Mouse (Mus musculus): ENCODE data around the gene Clic6. TPM values are rescaled to one million over a fixed set of nuclear protein-coding genes. Genes with fewer than 3 reads are reported as not detected.

Clic6 gene
- polyA plus RNA-seq, 1 experiment: 6.8 TPM

DNA sequence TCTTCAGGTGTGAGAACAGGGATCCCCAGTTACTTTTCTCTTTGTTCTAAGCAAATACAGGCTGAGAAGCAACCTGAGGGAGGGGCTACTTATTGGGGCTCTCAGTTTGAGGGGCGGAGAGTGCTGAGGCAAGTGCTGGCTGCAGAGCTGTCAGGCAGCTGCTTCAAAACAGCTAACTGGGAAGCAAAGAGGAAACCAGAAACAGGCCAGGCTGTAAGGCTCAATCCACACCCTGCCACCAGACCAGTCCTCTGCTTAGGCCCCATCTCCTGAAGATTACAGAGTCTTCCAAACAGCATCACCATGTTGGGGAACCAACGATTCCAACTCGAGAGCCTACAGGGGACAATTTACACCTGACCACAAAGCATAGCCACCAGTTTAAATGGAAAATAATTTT lies 12.6 kb upstream of the Clic6 start:
- Histone ChIP-seq H3K27ac (ENCODE audit: insufficient read depth, low read length) (peak overlapping the region; percentile 13; the same call in 1 of the 2 replicates), H3K9ac (ENCODE audit: low read depth, poor library complexity, severe bottlenecking) (no peak overlapping the region), H3K36me3 (ENCODE audit: control insufficient read depth, insufficient read depth, low read length, poor library complexity, severe bottlenecking) (no peaks in the 10 kb centered on the region), H3K27me3 (ENCODE audit: control insufficient read depth, insufficient read depth, low read length, poor library complexity, severe bottlenecking) (no peaks in the 10 kb centered on the region), H3K4me1 (ENCODE audit: control insufficient read depth, insufficient read depth, low read length) (peaks cover 6% of the 10 kb centered on the region), H3K9me3 (replicated peaks; ENCODE audit: control insufficient read depth, insufficient read depth, low read length, poor library complexity, severe bottlenecking) (no peaks in the 10 kb centered on the region), H3K4me3 (ENCODE audit: low read depth, low read length) (no peak overlapping the region)
- no peak for TF ChIP-seq POLR2A (IDR thresholded peaks at IDR 0.05; ENCODE audit: insufficient read depth, low read length)
- no peak for TF ChIP-seq EP300 (IDR thresholded peaks at IDR 0.05; ENCODE audit: insufficient read depth, low read depth, low read length)
- no peak for TF ChIP-seq CTCF (IDR thresholded peaks at IDR 0.05; ENCODE audit: low read depth, low read length)

DNA sequence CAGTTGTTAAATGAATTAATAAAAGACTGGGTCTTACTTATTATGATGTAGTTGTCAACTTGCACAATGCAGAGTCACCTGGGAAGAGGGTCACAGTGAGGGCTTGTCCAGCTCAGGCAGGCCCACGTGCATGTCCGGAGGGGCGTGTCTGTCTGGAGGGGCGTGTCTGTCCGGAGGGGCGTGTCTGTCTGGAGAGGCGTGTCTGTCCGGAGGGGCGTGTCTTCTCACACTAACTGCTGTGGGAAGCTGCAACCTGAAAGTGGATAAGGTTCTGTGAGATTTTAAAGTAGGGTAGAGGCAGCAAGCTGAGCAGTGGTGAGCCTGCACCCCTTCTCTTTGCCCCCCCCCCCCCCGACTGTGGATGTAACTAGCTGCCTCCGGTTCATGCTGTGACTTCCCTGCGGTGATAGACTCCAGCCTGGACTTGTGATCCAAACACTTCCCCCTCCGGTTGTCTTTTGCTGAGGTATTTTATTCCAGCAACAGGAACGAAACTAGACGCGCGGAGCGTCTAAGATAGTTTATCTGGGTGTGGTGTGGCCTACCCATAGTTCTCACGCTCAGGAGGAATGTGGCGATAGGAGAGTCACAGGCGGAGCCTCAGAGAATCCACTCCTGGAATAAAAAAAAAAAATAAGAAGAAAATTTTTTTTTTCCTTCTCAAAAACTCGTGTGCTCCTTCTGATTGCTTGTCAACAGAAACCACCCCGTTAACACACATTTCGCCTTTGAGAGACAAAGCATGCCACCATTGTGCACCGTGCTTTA lies 10.3 kb upstream of the Clic6 start:
- Histone ChIP-seq H3K36me3 (ENCODE audit: control insufficient read depth, insufficient read depth, low read length, poor library complexity, severe bottlenecking) (no peaks in the 10 kb centered on the region), H3K27ac (ENCODE audit: insufficient read depth, low read length) (peak overlapping the region; percentile 55), H3K4me3 (ENCODE audit: low read depth, low read length) (peak overlapping the region; percentile 45; the same call in 1 of the 2 replicates), H3K9ac (ENCODE audit: low read depth, poor library complexity, severe bottlenecking) (peak overlapping the region; percentile 53; the same call in 1 of the 2 replicates), H3K27me3 (ENCODE audit: control insufficient read depth, insufficient read depth, low read length, poor library complexity, severe bottlenecking) (no peaks in the 10 kb centered on the region), H3K9me3 (replicated peaks; ENCODE audit: control insufficient read depth, insufficient read depth, low read length, poor library complexity, severe bottlenecking) (no peaks in the 10 kb centered on the region), H3K4me1 (ENCODE audit: control insufficient read depth, insufficient read depth, low read length) (peaks cover 3% of the 10 kb centered on the region)
- TF ChIP-seq CTCF (IDR thresholded peaks at IDR 0.05; ENCODE audit: low read depth, low read length) (no peak), EP300 (IDR thresholded peaks at IDR 0.05; ENCODE audit: insufficient read depth, low read depth, low read length) (peak; percentile 59; the same call in 1 of the 2 replicates)

DNA sequence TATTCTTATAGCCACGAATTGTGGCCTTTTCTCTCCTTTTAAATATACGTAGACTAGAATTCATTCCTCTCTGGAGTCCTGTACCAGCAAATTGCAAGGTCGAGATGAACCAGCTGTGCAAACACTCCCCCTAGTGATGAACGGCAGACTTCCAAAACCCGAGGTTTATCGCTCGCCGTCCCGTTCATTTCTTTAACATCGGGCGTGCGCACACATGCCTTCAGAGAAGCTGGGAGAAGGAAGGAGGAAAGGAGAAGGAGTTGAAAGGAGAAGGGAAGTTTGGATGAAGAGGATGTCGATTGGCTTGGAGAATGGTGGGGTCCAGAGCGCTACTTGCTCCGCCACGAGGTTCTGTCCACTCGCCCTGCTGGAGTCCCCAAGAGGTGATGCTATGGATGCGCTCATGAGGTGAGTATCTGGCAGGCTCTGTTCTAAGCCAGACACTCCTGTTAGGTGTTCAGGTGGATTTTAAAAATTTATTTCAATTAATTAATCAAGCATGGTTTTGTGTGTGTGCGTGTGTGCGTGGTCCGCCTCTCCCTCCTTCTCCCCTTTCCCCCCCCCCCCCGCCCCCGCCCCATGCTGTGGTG lies 6.9 kb upstream of the Clic6 start:
- Histone ChIP-seq H3K4me3 (ENCODE audit: low read depth, low read length) (peak overlapping the region; percentile 36), H3K36me3 (ENCODE audit: control insufficient read depth, insufficient read depth, low read length, poor library complexity, severe bottlenecking) (no peaks in the 10 kb centered on the region), H3K4me1 (ENCODE audit: control insufficient read depth, insufficient read depth, low read length) (no peaks in the 10 kb centered on the region), H3K27me3 (ENCODE audit: control insufficient read depth, insufficient read depth, low read length, poor library complexity, severe bottlenecking) (no peaks in the 10 kb centered on the region), H3K27ac (ENCODE audit: insufficient read depth, low read length) (no peak overlapping the region), H3K9ac (ENCODE audit: low read depth, poor library complexity, severe bottlenecking) (no peak overlapping the region; the same call in 1 of the 2 replicates), H3K9me3 (replicated peaks; ENCODE audit: control insufficient read depth, insufficient read depth, low read length, poor library complexity, severe bottlenecking) (no peaks in the 10 kb centered on the region)
- TF ChIP-seq EP300 (IDR thresholded peaks at IDR 0.05; ENCODE audit: insufficient read depth, low read depth, low read length) (no peak), CTCF (IDR thresholded peaks at IDR 0.05; ENCODE audit: low read depth, low read length) (peak; percentile 62)

GRCm38 (mm10) chr16:92487086-92487485 lies 1.6 kb downstream of the Clic6 start:
- Histone ChIP-seq H3K36me3 (ENCODE audit: control insufficient read depth, insufficient read depth, low read length, poor library complexity, severe bottlenecking) (no peaks in the 10 kb centered on the region), H3K27ac (ENCODE audit: insufficient read depth, low read length) (no peak overlapping the region), H3K9me3 (replicated peaks; ENCODE audit: control insufficient read depth, insufficient read depth, low read length, poor library complexity, severe bottlenecking) (no peaks in the 10 kb centered on the region), H3K27me3 (ENCODE audit: control insufficient read depth, insufficient read depth, low read length, poor library complexity, severe bottlenecking) (no peaks in the 10 kb centered on the region), H3K4me3 (ENCODE audit: low read depth, low read length) (no peak overlapping the region), H3K4me1 (ENCODE audit: control insufficient read depth, insufficient read depth, low read length) (no peaks in the 10 kb centered on the region), H3K9ac (ENCODE audit: low read depth, poor library complexity, severe bottlenecking) (no peak overlapping the region)
- no peak for TF ChIP-seq POLR2A (IDR thresholded peaks at IDR 0.05; ENCODE audit: insufficient read depth, low read length)
- TF ChIP-seq EP300 (IDR thresholded peaks at IDR 0.05; ENCODE audit: insufficient read depth, low read depth, low read length): no peak
- no peak for TF ChIP-seq CTCF (IDR thresholded peaks at IDR 0.05; ENCODE audit: low read depth, low read length)

GRCm38 (mm10) chr16:92487489-92487888 lies 2.0 kb downstream of the Clic6 start:
- Histone ChIP-seq H3K27me3 (ENCODE audit: control insufficient read depth, insufficient read depth, low read length, poor library complexity, severe bottlenecking) (no peaks in the 10 kb centered on the region), H3K4me3 (ENCODE audit: low read depth, low read length) (no peak overlapping the region), H3K9me3 (replicated peaks; ENCODE audit: control insufficient read depth, insufficient read depth, low read length, poor library complexity, severe bottlenecking) (no peaks in the 10 kb centered on the region), H3K9ac (ENCODE audit: low read depth, poor library complexity, severe bottlenecking) (no peak overlapping the region), H3K27ac (ENCODE audit: insufficient read depth, low read length) (no peak overlapping the region), H3K4me1 (ENCODE audit: control insufficient read depth, insufficient read depth, low read length) (no peaks in the 10 kb centered on the region), H3K36me3 (ENCODE audit: control insufficient read depth, insufficient read depth, low read length, poor library complexity, severe bottlenecking) (no peaks in the 10 kb centered on the region)
- no peak for TF ChIP-seq EP300 (IDR thresholded peaks at IDR 0.05; ENCODE audit: insufficient read depth, low read depth, low read length)
- peak; percentile 25 for TF ChIP-seq CTCF (IDR thresholded peaks at IDR 0.05; ENCODE audit: low read depth, low read length)

DNA sequence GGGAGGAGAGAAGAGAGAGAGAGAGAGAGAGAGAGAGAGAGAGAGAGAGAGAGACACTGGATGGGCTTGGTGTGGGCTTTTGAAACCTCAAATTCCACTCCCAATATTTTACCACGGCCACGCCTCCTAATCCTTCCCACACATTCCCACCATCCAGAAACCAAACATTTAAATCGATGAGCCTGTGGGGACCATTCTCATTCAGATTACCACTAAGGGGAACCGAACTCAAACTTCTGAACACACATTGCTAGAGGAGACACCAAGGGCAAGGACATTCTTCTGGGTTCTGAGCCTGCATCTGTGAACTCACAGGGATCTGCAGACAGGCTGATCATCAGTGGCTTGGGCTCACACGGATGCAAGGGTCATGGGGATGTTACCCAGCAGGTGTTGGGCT lies 2.9 kb downstream of the Clic6 start:
- Histone ChIP-seq H3K9ac (ENCODE audit: low read depth, poor library complexity, severe bottlenecking) (no peak overlapping the region), H3K4me1 (ENCODE audit: control insufficient read depth, insufficient read depth, low read length) (no peaks in the 10 kb centered on the region), H3K9me3 (replicated peaks; ENCODE audit: control insufficient read depth, insufficient read depth, low read length, poor library complexity, severe bottlenecking) (no peaks in the 10 kb centered on the region), H3K27ac (ENCODE audit: insufficient read depth, low read length) (no peak overlapping the region), H3K4me3 (ENCODE audit: low read depth, low read length) (no peak overlapping the region), H3K36me3 (ENCODE audit: control insufficient read depth, insufficient read depth, low read length, poor library complexity, severe bottlenecking) (no peaks in the 10 kb centered on the region), H3K27me3 (ENCODE audit: control insufficient read depth, insufficient read depth, low read length, poor library complexity, severe bottlenecking) (no peaks in the 10 kb centered on the region)
- TF ChIP-seq CTCF (IDR thresholded peaks at IDR 0.05; ENCODE audit: low read depth, low read length) (no peak), EP300 (IDR thresholded peaks at IDR 0.05; ENCODE audit: insufficient read depth, low read depth, low read length) (no peak), POLR2A (IDR thresholded peaks at IDR 0.05; ENCODE audit: insufficient read depth, low read length) (no peak)

All from ES-Bruce4 (cell line).